Mouse (Mus musculus): ENCODE results near the gene Slc44a2. TPM values are rescaled to one million over a fixed set of nuclear protein-coding genes. Genes with fewer than 3 reads are reported as not detected.
"Not testable (repeated sequence)": the region's sequence is repeated elsewhere in the genome, so short reads cannot be mapped to it uniquely, and the experiment has no call there.

The Slc44a2 gene
- total and polyA plus RNA-seq, 2 experiments from 2014 or later: 46.5 to 84.8 TPM

DNA sequence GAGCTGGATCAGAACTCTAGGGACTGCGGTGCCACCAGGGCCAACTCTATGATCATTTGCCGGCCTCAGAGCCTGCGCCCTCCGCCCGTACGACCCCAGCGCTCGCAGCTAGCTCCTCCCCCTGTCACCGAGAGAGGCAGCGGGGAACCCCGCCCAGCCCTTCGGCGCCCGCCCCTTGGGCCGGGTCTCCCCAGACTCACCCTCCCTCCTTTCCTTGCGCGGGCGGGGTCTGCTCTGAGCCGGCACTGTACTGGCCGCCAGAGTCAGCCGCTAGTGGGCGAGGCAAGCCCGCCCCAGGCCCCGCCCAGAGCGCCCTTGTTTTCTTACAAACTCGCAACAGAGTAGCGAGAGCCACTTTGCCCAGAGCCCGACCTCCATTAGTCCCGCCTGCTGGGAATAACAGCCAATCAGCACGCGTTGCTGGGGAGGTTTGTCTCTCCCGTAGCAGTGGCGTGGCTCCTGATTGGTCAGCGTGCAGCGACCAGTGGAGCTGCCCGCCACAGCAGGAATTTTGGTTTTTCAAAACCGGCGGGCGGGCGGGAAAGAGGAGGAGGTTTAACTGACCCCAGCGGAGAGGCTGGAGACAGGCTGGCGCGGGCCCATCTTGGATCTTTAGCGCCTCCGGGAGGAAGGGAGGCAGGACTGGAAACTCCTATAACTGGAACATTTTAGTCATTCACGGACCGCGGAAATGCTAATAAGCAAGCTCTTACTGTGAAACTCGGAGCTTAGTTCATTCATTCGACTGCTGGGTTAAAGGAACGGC lies 29.3 kb upstream of the Slc44a2 start, which contains the start of gene Cdkn2d:
Gene Cdkn2d, minus strand, starts transcription at position 386 of the 766 bp plus-strand sequence.
- Histone ChIP-seq H3K27ac (ENCODE audit: low read depth) (peak within 1 kb of the TSS; percentile 90), H3K27me3 (ENCODE audit: control insufficient read depth, insufficient read depth, low read length) (no peaks in the 10 kb centered on the region), H3K4me1 (ENCODE audit: control insufficient read depth, insufficient read depth) (peaks cover 27% of the 10 kb centered on the region), H3K4me3 (ENCODE audit: low read depth, low read length) (peak within 1 kb of the TSS; percentile 79), H3K9me3 (replicated peaks; ENCODE audit: control insufficient read depth, low read length) (no peaks in the 10 kb centered on the region), H3K4me2 (ENCODE audit: low read depth, low read length) (peak within 1 kb of the TSS; percentile 97), H3K9ac (replicated peaks; ENCODE audit: low read depth, low read length) (peak within 1 kb of the TSS; percentile 64), H3K36me3 (replicated peaks; ENCODE audit: control insufficient read depth, insufficient read depth, low read length) (no peaks in the 10 kb centered on the region)
- peak; percentile 100 for DNase-seq (ENCODE audit: low spot score)
- WGBS: under 1% methylated on average over 49 of the region's 51 CpGs
- 0 out of 2 replicates have a peak, but pooled peaks have one; percentile 68 for TF ChIP-seq EP300 (IDR thresholded peaks at IDR 0.05; ENCODE audit: low read depth)
- peak; percentile 44 for TF ChIP-seq CTCF (IDR thresholded peaks at IDR 0.05; ENCODE audit: low read depth)
- peak; percentile 90 for ATAC-seq (ENCODE audit: insufficient read depth, low read depth)

DNA sequence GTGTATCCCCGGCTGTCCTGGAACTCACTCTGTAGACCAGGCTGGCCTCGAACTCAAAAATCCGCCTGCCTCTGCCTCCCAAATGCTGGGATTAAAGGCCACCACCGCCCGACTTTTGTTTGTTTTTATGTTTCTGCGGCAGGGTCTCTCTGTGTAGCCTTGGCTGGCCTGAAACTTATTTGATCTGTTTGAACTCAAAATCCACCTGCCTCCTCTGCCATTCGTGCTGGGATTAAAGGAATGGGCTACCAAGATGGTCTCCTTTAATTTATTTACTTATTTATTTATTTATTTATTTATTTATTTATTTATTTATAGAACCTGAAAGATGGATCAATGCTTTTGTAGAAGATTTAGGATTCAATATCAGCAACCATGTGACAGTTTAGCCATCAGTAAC lies 28.6 kb upstream of the Slc44a2 start:
- 24% methylated on average over 7 of the region's 7 CpGs for WGBS
- not testable (repeated sequence) for ATAC-seq (ENCODE audit: insufficient read depth, low read depth)
- peak overlapping the region; percentile 79 for H3K4me3 ChIP-seq (ENCODE audit: low read depth, low read length)

DNA sequence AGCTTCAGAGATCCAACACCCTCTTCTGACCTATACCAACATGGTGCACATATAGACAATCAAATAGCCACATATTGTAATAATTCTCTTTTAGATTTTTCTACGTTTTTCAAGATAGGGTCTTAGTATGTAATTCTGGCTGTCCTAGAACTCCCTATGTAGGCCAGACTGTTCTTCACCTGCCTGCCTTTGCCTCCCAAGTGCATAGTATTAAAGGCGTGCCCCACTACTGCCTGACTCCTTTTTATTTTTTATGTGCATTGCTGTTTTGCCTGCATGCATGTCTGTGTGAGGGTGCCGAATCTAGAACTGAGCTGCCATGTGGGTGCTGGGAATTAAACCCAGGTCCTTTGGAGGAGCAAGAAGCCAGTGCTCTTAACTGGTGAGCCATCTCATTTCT lies 28.2 kb upstream of the Slc44a2 start:
- Histone ChIP-seq H3K4me1 (ENCODE audit: control insufficient read depth, insufficient read depth) (peaks cover 18% of the 10 kb centered on the region), H3K9me3 (replicated peaks; ENCODE audit: control insufficient read depth, low read length) (no peaks in the 10 kb centered on the region), H3K27me3 (ENCODE audit: control insufficient read depth, insufficient read depth, low read length) (no peaks in the 10 kb centered on the region), H3K36me3 (replicated peaks; ENCODE audit: control insufficient read depth, insufficient read depth, low read length) (no peaks in the 10 kb centered on the region), H3K9ac (replicated peaks; ENCODE audit: low read depth, low read length) (no peak overlapping the region), H3K4me2 (ENCODE audit: low read depth, low read length) (no peak overlapping the region), H3K4me3 (ENCODE audit: low read depth, low read length) (no peak overlapping the region), H3K27ac (ENCODE audit: low read depth) (no peak overlapping the region)
- 91% methylated on average over 3 of the region's 3 CpGs for WGBS
- TF ChIP-seq CTCF (IDR thresholded peaks at IDR 0.05; ENCODE audit: low read depth): no peak
- no peak for TF ChIP-seq EP300 (IDR thresholded peaks at IDR 0.05; ENCODE audit: low read depth)
- ATAC-seq (ENCODE audit: insufficient read depth, low read depth) (no peak), DNase-seq (ENCODE audit: low spot score) (no peak)

More for the DNA sequence above, 28.6 kb upstream of the Slc44a2 start:
- not testable (repeated sequence) for H3K9me3 ChIP-seq (replicated peaks; ENCODE audit: control insufficient read depth, low read length); H3K27me3 ChIP-seq (ENCODE audit: control insufficient read depth, insufficient read depth, low read length); H3K36me3 ChIP-seq (replicated peaks; ENCODE audit: control insufficient read depth, insufficient read depth, low read length); DNase-seq (ENCODE audit: low spot score); H3K9ac ChIP-seq (replicated peaks; ENCODE audit: low read depth, low read length)
- Histone ChIP-seq H3K4me2 (ENCODE audit: low read depth, low read length) (peak overlapping the region; percentile 46), H3K27ac (ENCODE audit: low read depth) (peak overlapping the region; percentile 40), H3K4me1 (ENCODE audit: control insufficient read depth, insufficient read depth) (peaks cover 22% of the 10 kb centered on the region)

DNA sequence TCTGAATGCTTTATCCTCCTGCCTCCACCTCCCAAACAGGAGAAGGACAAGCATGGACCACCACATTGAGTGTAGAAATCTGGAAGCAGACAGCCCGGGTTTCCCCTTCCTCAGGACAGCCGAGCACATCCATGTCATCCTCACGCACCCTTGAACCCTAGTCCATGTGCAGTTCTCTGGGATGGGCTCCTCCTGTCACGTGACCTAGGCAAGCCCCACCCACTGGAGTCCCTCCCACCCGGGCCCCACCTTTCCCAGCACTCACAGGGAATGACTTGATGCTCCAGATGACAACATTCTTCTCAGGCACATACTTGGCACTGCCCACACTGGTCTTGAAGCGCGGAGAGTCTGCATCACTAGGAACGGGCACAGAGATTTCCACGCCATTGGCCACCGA lies 21.5 kb upstream of the Slc44a2 start:
- TF ChIP-seq EP300 (IDR thresholded peaks at IDR 0.05; ENCODE audit: low read depth) (no peak), CTCF (IDR thresholded peaks at IDR 0.05; ENCODE audit: low read depth) (no peak)
- no peaks in the 10 kb centered on the region for H3K36me3 ChIP-seq (replicated peaks; ENCODE audit: control insufficient read depth, insufficient read depth, low read length)
- no peaks in the 10 kb centered on the region for H3K4me1 ChIP-seq (ENCODE audit: control insufficient read depth, insufficient read depth)
- no peak for DNase-seq (ENCODE audit: low spot score)
- ATAC-seq (ENCODE audit: insufficient read depth, low read depth): no peak
- H3K4me3 ChIP-seq (ENCODE audit: low read depth, low read length): no peak overlapping the region
- no peak overlapping the region for H3K27ac ChIP-seq (ENCODE audit: low read depth)
- no peak overlapping the region for H3K4me2 ChIP-seq (ENCODE audit: low read depth, low read length)
- H3K9ac ChIP-seq (replicated peaks; ENCODE audit: low read depth, low read length): no peak overlapping the region
- no peaks in the 10 kb centered on the region for H3K9me3 ChIP-seq (replicated peaks; ENCODE audit: control insufficient read depth, low read length)
- 84% methylated on average over 10 of the region's 10 CpGs for WGBS
- no peaks in the 10 kb centered on the region for H3K27me3 ChIP-seq (ENCODE audit: control insufficient read depth, insufficient read depth, low read length)

DNA sequence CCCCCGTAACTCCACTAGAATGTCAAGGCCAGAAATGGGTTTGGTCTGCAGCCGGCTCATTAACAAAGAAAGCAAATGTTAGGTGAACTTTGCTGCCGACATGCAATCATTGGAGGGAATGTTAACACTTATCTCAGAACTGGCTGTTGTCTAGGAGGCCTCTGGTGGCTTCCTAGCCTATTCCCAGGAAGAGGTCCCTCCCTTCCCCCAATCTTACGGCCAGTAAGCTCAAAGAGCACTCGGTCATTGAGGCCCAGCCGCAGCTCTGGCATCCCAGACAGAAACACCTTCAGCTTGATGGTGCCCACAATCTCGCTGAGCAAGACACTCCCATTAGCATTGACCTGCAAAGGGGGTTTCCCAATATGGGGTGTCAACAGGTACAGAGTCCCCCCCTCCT lies 15.4 kb upstream of the Slc44a2 start:
- Histone ChIP-seq H3K36me3 (replicated peaks; ENCODE audit: control insufficient read depth, insufficient read depth, low read length) (no peaks in the 10 kb centered on the region), H3K9ac (replicated peaks; ENCODE audit: low read depth, low read length) (no peak overlapping the region), H3K4me3 (ENCODE audit: low read depth, low read length) (no peak overlapping the region), H3K27ac (ENCODE audit: low read depth) (no peak overlapping the region), H3K27me3 (ENCODE audit: control insufficient read depth, insufficient read depth, low read length) (no peaks in the 10 kb centered on the region), H3K4me2 (ENCODE audit: low read depth, low read length) (no peak overlapping the region), H3K4me1 (ENCODE audit: control insufficient read depth, insufficient read depth) (no peaks in the 10 kb centered on the region), H3K9me3 (replicated peaks; ENCODE audit: control insufficient read depth, low read length) (no peaks in the 10 kb centered on the region)
- TF ChIP-seq CTCF (IDR thresholded peaks at IDR 0.05; ENCODE audit: low read depth) (no peak), EP300 (IDR thresholded peaks at IDR 0.05; ENCODE audit: low read depth) (no peak)
- DNase-seq (ENCODE audit: low spot score): no peak
- 62% methylated on average over 7 of the region's 7 CpGs for whole genome bisulfite sequencing
- ATAC-seq (ENCODE audit: insufficient read depth, low read depth): no peak
